Mouse (Mus musculus) ES-E14 (cell line): Measurements from ENCODE around the gene Sptb.

Experiments
- CHD2 ChIP-seq: IDR thresholded peaks from 2 replicates; pipeline ENCODE4 v1.6.1; 2014; ENCODE audit warnings: mild to moderate bottlenecking, low read depth, low read length, inconsistent platforms
- HCFC1 ChIP-seq: IDR thresholded peaks from 2 replicates; pipeline ENCODE4 v1.6.1; 2012; ENCODE audit warnings: low read length, inconsistent platforms, borderline replicate concordance; ENCODE audit not compliant: insufficient read depth
- MAFK ChIP-seq: IDR thresholded peaks from 2 replicates; pipeline ENCODE4 v1.6.1; 2014; ENCODE audit warnings: mild to moderate bottlenecking, low read depth, low read length, inconsistent platforms; ENCODE audit not compliant: insufficient read depth
- ZC3H11A ChIP-seq: IDR thresholded peaks from 2 replicates; pipeline ENCODE4 v1.6.1; 2012; ENCODE audit warnings: low read depth, mild to moderate bottlenecking, inconsistent platforms, low read length, borderline replicate concordance
- ZNF384 ChIP-seq: IDR thresholded peaks from 2 replicates; pipeline ENCODE4 v1.6.1; 2012; ENCODE audit warnings: low read depth, low read length, inconsistent platforms

DNA sequence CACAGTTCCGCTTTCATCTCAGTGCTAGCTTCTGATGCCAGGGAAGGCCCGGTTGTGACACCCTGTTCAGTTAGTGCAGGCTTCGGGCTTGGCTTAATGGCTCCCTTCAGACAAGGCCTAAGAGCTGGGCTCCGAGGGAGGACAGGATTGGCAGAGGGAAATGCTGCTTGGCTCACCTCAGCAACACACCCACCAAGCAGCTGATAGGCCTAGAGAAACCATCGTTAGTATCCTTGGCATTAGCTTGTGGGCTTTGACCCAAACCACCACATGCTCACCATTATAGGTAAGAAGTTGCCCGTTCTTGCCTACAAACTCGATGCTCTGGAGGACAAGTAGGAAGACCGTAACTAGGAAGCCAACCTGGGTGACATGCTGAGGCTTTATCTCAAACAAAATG, 38.3 kb downstream of the Sptb start:
- TF ChIP-seq HCFC1 (no peak), CHD2 (no peak), ZNF384 (no peak), MAFK (no peak), ZC3H11A (no peak)
